Comparison of ENCODE assay signal across 9 mouse cellular contexts in genomic region chr11:95126272-95127245, GRCm38 (mm10). TPM values are rescaled to one million over a fixed set of nuclear protein-coding genes. Genes with fewer than 3 reads are reported as not detected.
DNase-seq lines count a peak whose midpoint lies in the region; ATAC-seq and TF ChIP-seq lines count a peak whose summit lies in the region.
"Had no signal": no experiment of that assay in that cellular context is flagged by ENCODE, and none has a peak within 500 bp of the region (broad histone marks: within the 10 kb centered on the region; RNA-seq: fewer than 3 reads in every experiment).

No protein-coding gene starts in this region.

- no peak for TF ChIP-seq CTCF in heart, postnatal 0 days (IDR thresholded peaks at IDR 0.05; ENCODE audit: low read depth)

- peak overlapping the region; percentile 38 for H3K4me2 ChIP-seq in heart, postnatal 0 days (ENCODE audit: low read depth, low read length)
- peak overlapping the region; percentile 36 for H3K4me2 ChIP-seq in forebrain, embryonic 16.5 days (ENCODE audit: low read length)

- no peak for TF ChIP-seq EP300 in heart, postnatal 0 days (IDR thresholded peaks at IDR 0.05; ENCODE audit: low read depth)

- no peak for DNase-seq in heart, postnatal 0 days (ENCODE audit: low spot score)
- no peak for DNase-seq in heart, adult 18-20 months
- peak; percentile 80 for DNase-seq in MN1 (ENCODE audit: low spot score)
- peak; percentile 36 to 57 for DNase-seq in lung, postnatal 4 days
- no peak for DNase-seq in ovary, postnatal 10 days (ENCODE audit: low spot score)
- DNase-seq in layer of hippocampus, postnatal 25 days (ENCODE audit: extremely low spot score in 1 of 2, low spot score in 1 of 2), result no peak
- DNase-seq in layer of hippocampus, adult 9-10 months (ENCODE audit: low spot score), result no peak

- H3K27me3 ChIP-seq in heart, postnatal 0 days (ENCODE audit: control insufficient read depth, insufficient read depth, low read length), result peaks cover 86% of the 10 kb centered on the region
- peaks cover 44% of the 10 kb centered on the region for H3K27me3 ChIP-seq in forebrain, embryonic 16.5 days (replicated peaks; ENCODE audit: control insufficient read depth, insufficient read depth, low read length)

- H3K27ac ChIP-seq in heart, postnatal 0 days (ENCODE audit: low read depth), result no peak overlapping the region
- H3K27ac ChIP-seq in forebrain, embryonic 16.5 days (ENCODE audit: low read length), result no peak overlapping the region
- H3K27ac ChIP-seq: macrophage had no signal

- peak; percentile 43 for ATAC-seq in heart, postnatal 0 days (ENCODE audit: insufficient read depth, low read depth)
- ATAC-seq in forebrain, embryonic 16.5 days, result peak; percentile 80

- peaks cover 4% of the 10 kb centered on the region; the same call in 1 of the 2 replicates for H3K4me1 ChIP-seq in heart, postnatal 0 days (ENCODE audit: control insufficient read depth, insufficient read depth)
- H3K4me1 ChIP-seq in forebrain, embryonic 16.5 days (replicated peaks; ENCODE audit: control insufficient read depth, insufficient read depth, low read length), result peaks cover 10% of the 10 kb centered on the region

- H3K4me3 ChIP-seq in heart, postnatal 0 days (ENCODE audit: low read depth, low read length), result no peak overlapping the region
- H3K4me3 ChIP-seq in forebrain, embryonic 16.5 days (replicated peaks; ENCODE audit: low read length), result no peak overlapping the region

- WGBS in heart, postnatal 0 days, result 2% methylated on average over 20 of the region's 20 CpGs
- 1% methylated on average over 20 of the region's 20 CpGs for WGBS in forebrain, embryonic 16.5 days

- H3K9me3 ChIP-seq in heart, postnatal 0 days (replicated peaks; ENCODE audit: control insufficient read depth, low read length), result no peaks in the 10 kb centered on the region
- H3K9me3 ChIP-seq in forebrain, embryonic 16.5 days (ENCODE audit: control insufficient read depth, low read length), result no peaks in the 10 kb centered on the region

- H3K36me3 ChIP-seq in heart, postnatal 0 days (replicated peaks; ENCODE audit: control insufficient read depth, insufficient read depth, low read length), result no peaks in the 10 kb centered on the region
- H3K36me3 ChIP-seq in forebrain, embryonic 16.5 days (ENCODE audit: control insufficient read depth, insufficient read depth), result no peaks in the 10 kb centered on the region

- H3K9ac ChIP-seq in heart, postnatal 0 days (replicated peaks; ENCODE audit: low read depth, low read length), result no peak overlapping the region
- peak overlapping the region; percentile 41 for H3K9ac ChIP-seq in forebrain, embryonic 16.5 days (replicated peaks; ENCODE audit: low read depth, low read length)

RNA-seq across cellular contexts. Expression of gene Dlx3, which starts 6.6 kb away (rescaled TPM):
- total RNA-seq in heart, postnatal 0 days (2014; rRNA removed; ENCODE audit: low replicate concordance), result not detected in 2 replicates
- polyA plus RNA-seq in heart, postnatal 0 days (2015; fragmentation: Nextera tagmentation; extraction: Ambion mirVana), result not detected in 2 replicates
- not detected for total RNA-seq in heart, adult 18-20 months (2021)
- polyA plus RNA-seq in forebrain, embryonic 16.5 days (2015; fragmentation: Nextera tagmentation; extraction: Ambion mirVana), result 0.10 and 0.27 TPM in 2 replicates
- not detected for total RNA-seq in layer of hippocampus, postnatal 25 days (2021)
- polyA plus RNA-seq: macrophage had no signal

RNA-seq across cellular contexts. Expression of gene Dlx4, which starts 19.5 kb away (rescaled TPM):
- 0.31 TPM in 1 of 2 replicates, not detected in the other for total RNA-seq in heart, postnatal 0 days (2014; rRNA removed; ENCODE audit: low replicate concordance)
- 0.05 and 0.11 TPM in 2 replicates for polyA plus RNA-seq in heart, postnatal 0 days (2015; fragmentation: Nextera tagmentation; extraction: Ambion mirVana)
- under 1 TPM in 1 of 2 experiments, not detected in 1; 0.18 TPM for total RNA-seq in heart, adult 18-20 months (2021)
- polyA plus RNA-seq in forebrain, embryonic 16.5 days (2015; fragmentation: Nextera tagmentation; extraction: Ambion mirVana), result 0.10 TPM in 1 of 2 replicates, not detected in the other
- not detected for total RNA-seq in layer of hippocampus, postnatal 25 days (2021)
- polyA plus RNA-seq: macrophage had no signal

RNA-seq across cellular contexts. Expression of gene Itga3, which starts 50.0 kb away (rescaled TPM):
- 12.2 and 47.8 TPM in 2 replicates for total RNA-seq in heart, postnatal 0 days (2014; rRNA removed; ENCODE audit: low replicate concordance)
- 6.6 and 7.2 TPM in 2 replicates for polyA plus RNA-seq in heart, postnatal 0 days (2015; fragmentation: Nextera tagmentation; extraction: Ambion mirVana)
- 10 to 100 TPM in 1 of 2 experiments, 1 to 10 TPM in 1; 8.6 to 10.1 TPM for total RNA-seq in heart, adult 18-20 months (2021)
- polyA plus RNA-seq in forebrain, embryonic 16.5 days (2015; fragmentation: Nextera tagmentation; extraction: Ambion mirVana), result 6.3 and 8.5 TPM in 2 replicates
- total RNA-seq in layer of hippocampus, postnatal 25 days (2021), result 10 to 100 TPM; 11.7 to 15.6 TPM

Comparison
In these comparisons a context has a peak if more than half of its experiments do, and no peak if none do; other contexts are left out.
1. DNase-seq: peak in MN1 (single experiment) and lung, postnatal 4 days (2 of 2); none in heart, postnatal 0 days (single experiment), heart, adult 18-20 months (0 of 2), ovary, postnatal 10 days (single experiment), layer of hippocampus, postnatal 25 days (0 of 2) and layer of hippocampus, adult 9-10 months (single experiment).